Mouse (Mus musculus) erythroblast, embryonic 14.5 days (primary cell): Measurements from ENCODE around the gene Ihh.

Experiments used
- GATA1 ChIP-seq: IDR thresholded peaks from 2 replicates; pipeline ENCODE4 v1.6.1; 2012; ENCODE audit warnings: low read length, inconsistent platforms, mixed read lengths
- TAL1 ChIP-seq: IDR thresholded peaks from 3 replicates; pipeline ENCODE4 v1.6.1; 2012; ENCODE audit warnings: low read length, inconsistent platforms, mixed read lengths

- TF ChIP-seq GATA1 = no peak
- no peak for TF ChIP-seq TAL1
Observed at GRCm38 (mm10) chr1:74948784-74949665, 2.4 kb downstream of the Ihh start.
